Mouse (Mus musculus): ENCODE measurements around the gene Ppm1n. TPM values are rescaled to one million over a fixed set of nuclear protein-coding genes. Genes with fewer than 3 reads are reported as not detected.

Gene Ppm1n
- polyA plus RNA-seq, 1 experiment from 2014 or later: not detected

DNA sequence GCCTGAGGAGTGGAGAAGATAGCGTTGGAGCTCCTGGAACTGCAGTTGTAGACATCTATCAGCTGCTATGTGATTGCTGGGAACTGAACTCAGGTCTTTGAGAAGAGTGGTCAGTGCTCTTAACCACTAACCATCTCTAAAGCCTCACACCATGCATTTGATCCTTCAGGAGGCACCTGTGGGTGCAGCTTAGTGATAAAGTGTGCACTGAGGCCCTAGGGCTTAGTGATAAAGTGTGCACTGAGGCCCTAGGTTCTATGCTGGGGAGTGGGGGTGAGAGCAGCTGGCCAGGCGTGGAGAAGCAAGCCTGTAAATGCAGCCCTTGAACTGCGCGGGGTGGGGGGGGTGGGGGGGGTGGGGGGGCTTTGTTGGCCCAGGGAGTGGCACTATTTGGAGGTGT is 39.9 kb downstream of the Ppm1n start:
- Histone ChIP-seq H3K4me2 (replicated peaks; ENCODE audit: low read depth, low read length) (no peak overlapping the region), H3K27ac (ENCODE audit: low read depth, low read length) (no peak overlapping the region), H3K9me3 (ENCODE audit: control insufficient read depth, low read length) (no peaks in the 10 kb centered on the region), H3K9ac (ENCODE audit: low read depth, low read length) (no peak overlapping the region), H3K4me3 (ENCODE audit: low read depth, low read length) (no peak overlapping the region), H3K4me1 (replicated peaks; ENCODE audit: control insufficient read depth, insufficient read depth, low read length) (no peaks in the 10 kb centered on the region), H3K36me3 (ENCODE audit: control insufficient read depth, insufficient read depth, low read length) (0 out of 2 replicates have a peak, but pooled peaks cover 3% of the 10 kb centered on the region), H3K27me3 (ENCODE audit: control insufficient read depth, insufficient read depth, low read length) (no peaks in the 10 kb centered on the region)
- DNase-seq (ENCODE audit: low spot score) (no peak), ATAC-seq (ENCODE audit: low FRiP score) (0 out of 2 replicates have a peak, but pooled peaks have one; percentile 4)
- 79% methylated on average over 1 of the region's 4 CpGs for WGBS

DNA sequence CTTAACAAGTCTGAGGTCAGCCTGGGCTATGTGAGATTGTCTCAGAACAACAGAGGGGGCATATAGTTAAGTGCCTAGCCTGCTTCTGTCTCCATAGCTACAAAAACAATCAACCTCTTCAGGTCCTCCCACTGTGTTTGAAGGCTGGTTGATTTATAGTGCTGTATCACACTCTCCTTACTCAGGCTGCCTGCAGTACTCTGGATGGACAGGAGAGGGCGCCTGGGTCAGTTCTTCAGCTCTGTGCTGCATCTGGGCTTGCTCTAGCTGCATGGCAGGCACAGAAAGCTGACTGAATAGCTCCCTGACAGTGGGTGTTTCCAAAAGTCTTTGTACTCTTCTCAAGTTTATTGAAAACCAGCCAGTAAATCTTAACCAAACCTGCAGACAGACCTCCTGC is 40.4 kb downstream of the Ppm1n start:
- Histone ChIP-seq H3K4me3 (ENCODE audit: low read depth, low read length) (no peak overlapping the region), H3K9ac (ENCODE audit: low read depth, low read length) (no peak overlapping the region), H3K9me3 (ENCODE audit: control insufficient read depth, low read length) (no peaks in the 10 kb centered on the region), H3K4me2 (replicated peaks; ENCODE audit: low read depth, low read length) (no peak overlapping the region), H3K27me3 (ENCODE audit: control insufficient read depth, insufficient read depth, low read length) (no peaks in the 10 kb centered on the region), H3K36me3 (ENCODE audit: control insufficient read depth, insufficient read depth, low read length) (0 out of 2 replicates have a peak, but pooled peaks cover under 1% of the 10 kb centered on the region), H3K4me1 (replicated peaks; ENCODE audit: control insufficient read depth, insufficient read depth, low read length) (no peaks in the 10 kb centered on the region), H3K27ac (ENCODE audit: low read depth, low read length) (no peak overlapping the region)
- ATAC-seq (ENCODE audit: low FRiP score) (peak; percentile 94), DNase-seq (ENCODE audit: low spot score) (peak; percentile 95)
- WGBS: 0% methylated on average over 1 of the region's 1 CpGs

DNA sequence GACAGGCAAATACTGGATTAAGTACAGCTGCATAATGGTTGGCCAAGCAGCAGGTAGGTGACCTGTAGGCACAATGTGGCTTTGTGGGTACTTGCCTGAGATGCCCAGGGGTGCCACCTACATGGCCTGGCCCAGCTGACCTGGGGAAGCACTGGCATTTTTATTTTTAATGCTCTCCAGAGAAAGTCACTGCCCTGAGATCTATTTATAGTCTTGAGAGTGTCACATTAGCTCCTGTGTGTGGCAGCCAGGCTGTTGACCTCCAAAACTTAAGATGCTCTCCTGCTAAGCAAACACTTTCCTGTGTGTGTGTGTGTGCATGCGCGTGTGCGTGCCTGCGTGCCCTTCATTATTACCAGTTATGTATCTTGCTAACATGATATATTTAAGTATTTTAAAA is 41.5 kb downstream of the Ppm1n start:
- Histone ChIP-seq H3K27ac (ENCODE audit: low read depth, low read length) (no peak overlapping the region), H3K4me2 (replicated peaks; ENCODE audit: low read depth, low read length) (no peak overlapping the region), H3K9ac (ENCODE audit: low read depth, low read length) (no peak overlapping the region), H3K4me3 (ENCODE audit: low read depth, low read length) (no peak overlapping the region), H3K4me1 (replicated peaks; ENCODE audit: control insufficient read depth, insufficient read depth, low read length) (no peaks in the 10 kb centered on the region), H3K9me3 (ENCODE audit: control insufficient read depth, low read length) (no peaks in the 10 kb centered on the region), H3K27me3 (ENCODE audit: control insufficient read depth, insufficient read depth, low read length) (no peaks in the 10 kb centered on the region), H3K36me3 (ENCODE audit: control insufficient read depth, insufficient read depth, low read length) (no peaks in the 10 kb centered on the region)
- no peak for DNase-seq (ENCODE audit: low spot score)
- no peak for ATAC-seq (ENCODE audit: low FRiP score)
- WGBS: 98% methylated on average over 4 of the region's 4 CpGs

DNA sequence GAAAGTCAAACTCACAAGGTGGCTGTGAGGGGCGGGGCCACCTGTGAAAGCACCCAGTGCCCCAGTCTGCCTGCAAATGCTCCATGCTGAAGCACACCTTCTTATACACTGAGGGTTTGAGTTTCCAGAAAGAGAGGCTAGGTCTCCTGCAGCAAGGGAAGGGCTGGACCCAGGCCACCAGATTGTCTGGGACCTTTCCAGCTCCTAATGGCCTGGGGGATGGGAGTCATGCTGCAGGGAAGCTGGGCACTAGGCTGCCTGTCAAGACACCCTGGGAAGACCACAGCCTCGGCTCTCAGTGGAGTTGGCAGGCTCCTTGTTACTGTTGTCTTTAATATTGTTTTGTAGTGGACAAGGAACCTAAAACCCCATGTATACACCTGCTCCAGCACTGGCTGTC is 43.5 kb downstream of the Ppm1n start:
- Histone ChIP-seq H3K4me2 (replicated peaks; ENCODE audit: low read depth, low read length) (no peak overlapping the region), H3K9ac (ENCODE audit: low read depth, low read length) (no peak overlapping the region), H3K36me3 (ENCODE audit: control insufficient read depth, insufficient read depth, low read length) (no peaks in the 10 kb centered on the region), H3K4me1 (replicated peaks; ENCODE audit: control insufficient read depth, insufficient read depth, low read length) (no peaks in the 10 kb centered on the region), H3K4me3 (ENCODE audit: low read depth, low read length) (no peak overlapping the region), H3K27ac (ENCODE audit: low read depth, low read length) (no peak overlapping the region), H3K9me3 (ENCODE audit: control insufficient read depth, low read length) (no peaks in the 10 kb centered on the region), H3K27me3 (ENCODE audit: control insufficient read depth, insufficient read depth, low read length) (no peaks in the 10 kb centered on the region)
- WGBS: 80% methylated on average over 2 of the region's 2 CpGs
- DNase-seq (ENCODE audit: low spot score): no peak
- ATAC-seq (ENCODE audit: low FRiP score): no peak

DNA sequence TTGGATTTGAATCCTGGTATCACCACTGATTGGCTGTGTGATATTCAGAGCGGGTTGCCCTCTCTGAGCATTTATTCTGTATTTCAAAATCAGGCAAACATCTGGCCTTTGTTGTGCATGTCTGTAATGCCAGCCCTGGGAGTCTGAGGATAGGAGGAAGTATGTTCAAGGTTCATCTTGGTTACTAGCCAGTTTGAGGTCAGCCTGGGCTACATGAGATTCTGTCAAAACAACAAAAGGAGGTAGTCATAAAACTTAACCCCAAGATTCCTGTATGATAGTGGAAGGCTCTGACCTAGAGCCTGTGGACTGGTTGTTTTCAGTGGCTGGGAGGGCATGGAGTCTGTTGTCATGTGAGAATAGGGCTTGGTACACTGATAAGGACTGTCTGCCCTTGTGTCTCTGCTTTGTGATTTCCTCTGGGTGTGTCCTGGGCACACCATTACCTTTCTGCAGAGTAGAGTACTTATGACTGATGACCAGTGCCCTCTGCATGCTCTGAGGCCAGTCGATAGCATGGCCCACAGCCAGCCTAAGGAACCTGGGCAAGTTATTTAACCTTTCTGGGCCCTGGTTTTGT is 44.7 kb downstream of the Ppm1n start:
- H3K27me3 ChIP-seq (ENCODE audit: control insufficient read depth, insufficient read depth, low read length): no peaks in the 10 kb centered on the region
- no peak overlapping the region for H3K27ac ChIP-seq (ENCODE audit: low read depth, low read length)
- H3K4me1 ChIP-seq (replicated peaks; ENCODE audit: control insufficient read depth, insufficient read depth, low read length): no peaks in the 10 kb centered on the region
- no peaks in the 10 kb centered on the region for H3K9me3 ChIP-seq (ENCODE audit: control insufficient read depth, low read length)
- 92% methylated on average over 2 of the region's 2 CpGs for WGBS
- DNase-seq (ENCODE audit: low spot score) (no peak), ATAC-seq (ENCODE audit: low FRiP score) (no peak)
- no peak overlapping the region for H3K4me3 ChIP-seq (ENCODE audit: low read depth, low read length)
- no peak overlapping the region for H3K9ac ChIP-seq (ENCODE audit: low read depth, low read length)
- H3K4me2 ChIP-seq (replicated peaks; ENCODE audit: low read depth, low read length): no peak overlapping the region
- no peaks in the 10 kb centered on the region for H3K36me3 ChIP-seq (ENCODE audit: control insufficient read depth, insufficient read depth, low read length)

DNA sequence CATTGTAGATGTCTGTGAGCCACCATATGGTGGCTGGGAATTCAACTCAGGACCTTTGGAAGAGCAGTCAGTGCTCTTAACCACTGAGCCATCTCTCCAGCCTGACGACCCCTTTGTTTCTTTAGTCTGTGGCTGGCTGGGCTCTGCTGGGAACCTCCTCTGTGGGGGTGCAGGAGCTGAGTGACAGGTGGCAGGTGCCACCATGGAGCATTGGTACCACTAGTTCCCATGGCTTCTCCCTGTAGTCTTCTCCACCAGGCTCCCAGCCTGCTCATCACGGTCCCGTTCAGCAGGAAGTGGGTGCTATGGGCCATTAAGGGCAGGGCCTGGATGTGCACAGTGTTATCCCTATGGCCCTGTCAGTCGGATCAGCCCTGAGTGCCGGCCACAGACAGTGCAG is 45.2 kb downstream of the Ppm1n start:
- no peak for DNase-seq (ENCODE audit: low spot score)
- Histone ChIP-seq H3K4me1 (replicated peaks; ENCODE audit: control insufficient read depth, insufficient read depth, low read length) (peaks cover under 1% of the 10 kb centered on the region; the same call in 1 of the 2 replicates), H3K27me3 (ENCODE audit: control insufficient read depth, insufficient read depth, low read length) (no peaks in the 10 kb centered on the region), H3K9me3 (ENCODE audit: control insufficient read depth, low read length) (no peaks in the 10 kb centered on the region), H3K4me3 (ENCODE audit: low read depth, low read length) (no peak overlapping the region), H3K9ac (ENCODE audit: low read depth, low read length) (no peak overlapping the region), H3K4me2 (replicated peaks; ENCODE audit: low read depth, low read length) (no peak overlapping the region), H3K27ac (ENCODE audit: low read depth, low read length) (no peak overlapping the region), H3K36me3 (ENCODE audit: control insufficient read depth, insufficient read depth, low read length) (no peaks in the 10 kb centered on the region)
- WGBS: 83% methylated on average over 5 of the region's 5 CpGs
- no peak for ATAC-seq (ENCODE audit: low FRiP score)

DNA sequence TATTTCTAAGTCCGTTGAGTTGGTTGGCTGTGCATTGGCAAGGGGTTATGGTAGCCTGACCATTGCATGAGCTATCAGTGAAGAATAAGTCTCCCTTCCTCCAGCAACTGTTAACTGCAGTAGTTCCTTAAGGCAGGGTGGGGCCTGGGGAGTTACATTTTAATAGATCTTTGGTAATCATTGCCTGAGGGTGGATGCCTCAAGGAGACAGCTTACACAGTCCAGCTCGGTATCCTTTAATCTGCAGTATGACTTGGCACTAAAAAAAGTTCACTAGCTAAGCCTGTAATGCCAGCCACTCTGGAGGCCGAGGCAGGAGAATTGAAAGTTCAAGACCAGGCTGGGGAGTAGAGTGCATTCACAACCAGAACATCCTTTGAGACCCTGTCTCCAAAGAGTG is 48.0 kb downstream of the Ppm1n start:
- H3K27me3 ChIP-seq (ENCODE audit: control insufficient read depth, insufficient read depth, low read length): no peaks in the 10 kb centered on the region
- H3K9me3 ChIP-seq (ENCODE audit: control insufficient read depth, low read length): no peaks in the 10 kb centered on the region
- H3K36me3 ChIP-seq (ENCODE audit: control insufficient read depth, insufficient read depth, low read length): no peaks in the 10 kb centered on the region
- ATAC-seq (ENCODE audit: low FRiP score) (no peak), DNase-seq (ENCODE audit: low spot score) (no peak)
- no peak overlapping the region for H3K9ac ChIP-seq (ENCODE audit: low read depth, low read length)
- peaks cover 5% of the 10 kb centered on the region for H3K4me1 ChIP-seq (replicated peaks; ENCODE audit: control insufficient read depth, insufficient read depth, low read length)
- no peak overlapping the region for H3K27ac ChIP-seq (ENCODE audit: low read depth, low read length)
- no peak overlapping the region for H3K4me3 ChIP-seq (ENCODE audit: low read depth, low read length)
- H3K4me2 ChIP-seq (replicated peaks; ENCODE audit: low read depth, low read length): no peak overlapping the region
- WGBS: 96% methylated on average over 3 of the region's 3 CpGs

DNA sequence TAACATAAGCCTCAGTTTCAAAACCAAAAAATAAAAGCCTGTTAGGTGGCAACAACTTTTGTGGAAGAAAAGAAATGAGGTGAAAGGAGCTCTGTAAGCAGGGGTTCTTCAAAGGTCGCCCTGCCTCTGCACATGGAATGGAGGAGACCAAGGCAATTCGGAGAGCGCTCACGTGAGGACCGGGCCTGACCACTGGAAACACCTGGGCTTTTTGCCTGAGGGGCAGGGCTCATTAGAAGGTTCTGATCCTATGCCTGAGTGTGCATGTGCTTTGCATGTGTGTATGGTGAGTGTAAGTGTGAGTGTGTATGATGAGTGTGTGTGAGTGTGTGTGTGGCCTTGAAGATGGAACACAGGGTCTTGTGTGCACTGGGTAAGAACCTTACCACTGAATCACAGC is 49.0 kb downstream of the Ppm1n start:
- H3K27me3 ChIP-seq (ENCODE audit: control insufficient read depth, insufficient read depth, low read length): no peaks in the 10 kb centered on the region
- no peak for ATAC-seq (ENCODE audit: low FRiP score)
- peaks cover 6% of the 10 kb centered on the region for H3K4me1 ChIP-seq (replicated peaks; ENCODE audit: control insufficient read depth, insufficient read depth, low read length)
- WGBS: 97% methylated on average over 5 of the region's 5 CpGs
- no peaks in the 10 kb centered on the region for H3K36me3 ChIP-seq (ENCODE audit: control insufficient read depth, insufficient read depth, low read length)
- no peak overlapping the region for H3K4me2 ChIP-seq (replicated peaks; ENCODE audit: low read depth, low read length)
- no peak for DNase-seq (ENCODE audit: low spot score)
- H3K4me3 ChIP-seq (ENCODE audit: low read depth, low read length): no peak overlapping the region
- no peaks in the 10 kb centered on the region for H3K9me3 ChIP-seq (ENCODE audit: control insufficient read depth, low read length)
- H3K27ac ChIP-seq (ENCODE audit: low read depth, low read length): no peak overlapping the region
- H3K9ac ChIP-seq (ENCODE audit: low read depth, low read length): no peak overlapping the region

DNA sequence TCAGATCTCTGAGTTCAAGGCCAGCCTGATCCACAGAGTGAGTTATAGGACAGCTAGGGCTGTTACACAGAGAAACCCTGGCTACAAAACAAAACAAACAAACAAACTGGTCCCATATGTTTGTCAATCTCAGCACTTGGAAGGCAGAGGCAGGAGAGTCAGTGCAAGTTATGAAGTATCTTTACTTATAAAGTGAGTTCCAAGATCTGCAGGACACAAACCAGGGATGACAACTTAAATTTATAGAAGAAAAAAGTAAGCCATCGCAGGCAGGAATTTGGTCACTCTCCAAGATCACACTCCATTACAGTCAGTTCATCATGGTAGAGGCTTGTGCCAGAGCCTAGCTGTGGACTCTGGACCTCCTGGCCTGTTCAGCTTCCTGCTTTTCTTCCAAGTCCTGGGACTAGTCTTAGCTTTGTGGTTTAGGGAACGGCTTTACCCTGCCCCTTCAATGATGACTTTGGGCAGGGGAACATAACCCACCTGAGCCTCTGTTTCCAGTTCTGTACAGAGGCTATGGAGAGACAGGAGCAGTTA is 49.8 kb downstream of the Ppm1n start:
- H3K27ac ChIP-seq (ENCODE audit: low read depth, low read length): no peak overlapping the region
- no peaks in the 10 kb centered on the region for H3K27me3 ChIP-seq (ENCODE audit: control insufficient read depth, insufficient read depth, low read length)
- no peak overlapping the region for H3K9ac ChIP-seq (ENCODE audit: low read depth, low read length)
- H3K36me3 ChIP-seq (ENCODE audit: control insufficient read depth, insufficient read depth, low read length): no peaks in the 10 kb centered on the region
- WGBS: 95% methylated on average over 2 of the region's 2 CpGs
- DNase-seq (ENCODE audit: low spot score): no peak
- no peak overlapping the region for H3K4me2 ChIP-seq (replicated peaks; ENCODE audit: low read depth, low read length)
- H3K9me3 ChIP-seq (ENCODE audit: control insufficient read depth, low read length): no peaks in the 10 kb centered on the region
- ATAC-seq (ENCODE audit: low FRiP score): no peak
- H3K4me1 ChIP-seq (replicated peaks; ENCODE audit: control insufficient read depth, insufficient read depth, low read length): peaks cover 6% of the 10 kb centered on the region
- H3K4me3 ChIP-seq (ENCODE audit: low read depth, low read length): no peak overlapping the region
